Mouse (Mus musculus): ENCODE measurements around the gene Vps52. TPM values are rescaled to one million over a fixed set of nuclear protein-coding genes. Genes with fewer than 3 reads are reported as not detected.

Gene Vps52
- total RNA-seq (2014; rRNA removed) (55.6 and 57.4 TPM in 2 replicates), polyA plus RNA-seq (2015; fragmentation: Nextera tagmentation; extraction: Ambion mirVana) (62.1 and 63.2 TPM in 2 replicates)

GRCm38 (mm10) chr17:33955555-33956214, at the start of gene Vps52, which contains the start of gene Rps18:
TSS of gene Vps52 (plus strand) at chr17:33955812.
TSS of gene Rps18 (minus strand) at chr17:33956001.
- TF ChIP-seq CTCF (IDR thresholded peaks at IDR 0.05; ENCODE audit: low read depth), result peak; percentile 52
- Histone ChIP-seq H3K9ac (replicated peaks; ENCODE audit: low read length) (peak within 1 kb of the TSS; percentile 77), H3K27me3 (ENCODE audit: insufficient read depth, low read length) (no peaks in the 10 kb centered on the region), H3K27ac (peak within 1 kb of the TSS; percentile 90), H3K9me3 (ENCODE audit: low read length) (no peaks in the 10 kb centered on the region), H3K4me1 (ENCODE audit: insufficient read depth, low read length) (peaks cover 11% of the 10 kb centered on the region), H3K4me2 (ENCODE audit: low read depth, low read length) (peak within 1 kb of the TSS; percentile 85), H3K36me3 (ENCODE audit: insufficient read depth, low read length) (peaks cover 32% of the 10 kb centered on the region), H3K4me3 (ENCODE audit: low read length) (peak within 1 kb of the TSS; percentile 56)
- under 1% methylated on average over 50 of the region's 50 CpGs for whole genome bisulfite sequencing
- DNase-seq (ENCODE audit: low spot score) (peak; percentile 98), ATAC-seq (peak; percentile 89)

DNA sequence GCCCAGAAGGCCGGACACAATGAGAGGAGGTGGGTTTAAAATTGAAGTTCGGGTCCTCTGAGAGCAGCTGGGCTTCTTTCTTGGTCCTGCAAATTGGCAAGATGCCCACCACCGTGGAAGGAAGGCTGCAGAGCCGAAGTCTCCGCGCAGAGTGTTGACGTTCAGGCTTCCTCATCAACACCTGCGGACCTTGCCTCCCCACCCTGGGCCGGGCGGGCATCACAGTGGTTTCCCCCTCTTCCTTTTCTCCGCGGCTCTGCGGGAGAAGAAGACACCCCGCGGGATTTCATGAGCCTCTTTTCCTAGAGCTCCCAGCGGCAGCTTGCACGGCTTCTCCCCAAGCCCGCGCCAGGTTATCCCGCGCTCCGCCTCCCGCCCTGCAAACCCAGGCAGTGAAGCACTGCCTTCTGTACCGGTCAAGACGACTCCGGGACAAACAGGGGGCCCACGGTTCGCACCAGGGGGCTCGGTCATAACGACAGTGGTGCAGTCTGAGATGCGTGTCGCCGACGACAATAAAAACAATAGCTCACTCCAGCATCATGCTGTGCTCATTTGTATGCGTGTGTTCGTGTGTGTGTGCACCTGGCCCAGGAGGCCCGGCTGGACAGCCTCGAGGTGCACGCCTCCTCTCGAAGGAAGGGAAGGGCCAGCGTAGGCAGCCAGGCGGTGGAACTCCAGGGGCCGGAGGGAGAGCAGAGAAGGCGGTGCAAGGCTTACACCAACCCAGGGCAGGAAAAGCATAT, 47.1 kb upstream of the Vps52 start:
- peak; percentile 71 for DNase-seq (ENCODE audit: low spot score)
- Histone ChIP-seq H3K9ac (replicated peaks; ENCODE audit: low read length) (peak overlapping the region; percentile 79), H3K4me1 (ENCODE audit: insufficient read depth, low read length) (0 out of 2 replicates have a peak, but pooled peaks cover 6% of the 10 kb centered on the region), H3K27me3 (ENCODE audit: insufficient read depth, low read length) (no peaks in the 10 kb centered on the region), H3K4me2 (ENCODE audit: low read depth, low read length) (peak overlapping the region; percentile 98), H3K9me3 (ENCODE audit: low read length) (no peaks in the 10 kb centered on the region), H3K4me3 (ENCODE audit: low read length) (peak overlapping the region; percentile 71), H3K36me3 (ENCODE audit: insufficient read depth, low read length) (peaks cover 19% of the 10 kb centered on the region), H3K27ac (peak overlapping the region; percentile 95)
- no peak for TF ChIP-seq CTCF (IDR thresholded peaks at IDR 0.05; ENCODE audit: low read depth)
- under 1% methylated on average over 43 of the region's 44 CpGs for WGBS
- peak; percentile 59 for ATAC-seq

DNA sequence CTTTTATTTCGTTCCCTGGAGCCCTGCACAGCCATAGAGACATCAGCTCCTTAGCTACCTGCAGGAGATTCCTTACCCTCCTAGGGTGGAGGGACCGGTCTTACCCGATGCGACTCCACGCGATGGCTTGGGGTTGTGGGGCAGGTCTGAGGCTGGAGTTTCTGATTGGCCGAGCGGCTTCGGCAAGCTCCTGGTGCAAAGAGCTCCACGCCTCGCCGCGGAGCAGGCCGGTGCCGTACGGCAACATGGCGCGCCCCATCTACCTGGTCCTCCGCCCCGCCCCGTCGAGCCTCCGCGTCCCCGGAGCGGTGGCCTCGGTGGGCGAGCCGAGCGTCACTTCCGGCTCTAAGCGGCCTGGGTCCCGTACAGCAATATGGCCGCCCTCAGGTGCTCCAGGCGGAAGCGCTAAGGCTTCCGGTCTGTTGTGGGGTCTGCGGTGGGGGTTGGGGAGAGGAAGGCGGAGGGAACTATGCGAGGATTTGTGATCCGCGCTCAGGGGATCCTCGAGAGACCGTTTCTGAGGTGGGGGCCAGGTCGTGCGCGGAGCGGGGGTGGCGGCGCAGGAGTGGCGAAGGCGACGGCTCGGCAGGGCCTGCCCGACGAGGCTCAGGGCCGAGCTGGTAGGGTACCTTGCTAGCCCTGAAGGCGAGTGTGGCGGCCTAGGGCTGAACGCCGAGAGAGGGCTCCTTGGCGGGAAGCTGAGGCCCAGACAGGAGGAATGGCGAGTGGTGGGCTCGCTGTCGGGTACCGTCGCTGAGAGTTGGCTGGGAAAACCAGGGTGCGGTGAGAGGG, 46.3 kb upstream of the Vps52 start, which contains the start of gene Daxx:
TSS of gene Daxx (plus strand) at position 338 of the 792 bp plus-strand sequence.
- H3K36me3 ChIP-seq (ENCODE audit: insufficient read depth, low read length), result peaks cover 25% of the 10 kb centered on the region
- under 1% methylated on average over 67 of the region's 68 CpGs for WGBS

DNA sequence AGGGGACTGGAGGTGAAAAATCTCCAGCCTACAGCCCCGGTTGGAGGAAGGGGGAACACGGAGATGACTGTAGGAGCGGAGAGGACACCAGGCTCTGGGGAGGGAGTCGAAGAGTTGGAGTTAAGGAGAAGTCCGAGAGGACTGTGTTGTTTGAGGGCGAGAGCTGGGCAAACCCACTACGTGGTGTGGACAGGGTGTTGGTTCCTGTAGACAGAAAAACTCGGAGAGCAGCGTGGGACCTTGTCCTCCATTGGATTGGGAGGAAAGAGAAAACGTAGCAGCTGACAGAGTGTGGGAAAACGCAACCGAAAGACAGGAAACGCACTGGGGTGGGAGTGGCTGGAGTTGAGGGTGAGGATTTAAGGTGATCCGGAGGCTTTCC, 45.8 kb upstream of the Vps52 start:
- no peak for TF ChIP-seq CTCF (IDR thresholded peaks at IDR 0.05; ENCODE audit: low read depth)
- no peaks in the 10 kb centered on the region for H3K9me3 ChIP-seq (ENCODE audit: low read length)
- peak; percentile 35 for DNase-seq (ENCODE audit: low spot score)
- peak; percentile 4; the same call in 1 of the 2 replicates for ATAC-seq
- peaks cover 30% of the 10 kb centered on the region for H3K36me3 ChIP-seq (ENCODE audit: insufficient read depth, low read length)
- H3K4me3 ChIP-seq (ENCODE audit: low read length), result peak overlapping the region; percentile 71
- H3K27ac ChIP-seq, result peak overlapping the region; percentile 95
- peak overlapping the region; percentile 79 for H3K9ac ChIP-seq (replicated peaks; ENCODE audit: low read length)
- H3K4me1 ChIP-seq (ENCODE audit: insufficient read depth, low read length), result 0 out of 2 replicates have a peak, but pooled peaks cover 6% of the 10 kb centered on the region
- WGBS, result 0% methylated on average over 14 of the region's 14 CpGs
- H3K4me2 ChIP-seq (ENCODE audit: low read depth, low read length), result peak overlapping the region; percentile 98
- no peaks in the 10 kb centered on the region for H3K27me3 ChIP-seq (ENCODE audit: insufficient read depth, low read length)

More for the DNA sequence above, 46.3 kb upstream of the Vps52 start, which contains the start of gene Daxx:
- Histone ChIP-seq H3K4me3 (ENCODE audit: low read length) (peak within 1 kb of the TSS; percentile 71), H3K4me1 (ENCODE audit: insufficient read depth, low read length) (0 out of 2 replicates have a peak, but pooled peaks cover 6% of the 10 kb centered on the region), H3K27me3 (ENCODE audit: insufficient read depth, low read length) (no peaks in the 10 kb centered on the region), H3K4me2 (ENCODE audit: low read depth, low read length) (peak within 1 kb of the TSS; percentile 98), H3K9me3 (ENCODE audit: low read length) (no peaks in the 10 kb centered on the region), H3K9ac (replicated peaks; ENCODE audit: low read length) (peak within 1 kb of the TSS; percentile 79), H3K27ac (peak within 1 kb of the TSS; percentile 95)
- no peak for TF ChIP-seq CTCF (IDR thresholded peaks at IDR 0.05; ENCODE audit: low read depth)
- DNase-seq (ENCODE audit: low spot score) (peak; percentile 99), ATAC-seq (peak; percentile 97)

DNA sequence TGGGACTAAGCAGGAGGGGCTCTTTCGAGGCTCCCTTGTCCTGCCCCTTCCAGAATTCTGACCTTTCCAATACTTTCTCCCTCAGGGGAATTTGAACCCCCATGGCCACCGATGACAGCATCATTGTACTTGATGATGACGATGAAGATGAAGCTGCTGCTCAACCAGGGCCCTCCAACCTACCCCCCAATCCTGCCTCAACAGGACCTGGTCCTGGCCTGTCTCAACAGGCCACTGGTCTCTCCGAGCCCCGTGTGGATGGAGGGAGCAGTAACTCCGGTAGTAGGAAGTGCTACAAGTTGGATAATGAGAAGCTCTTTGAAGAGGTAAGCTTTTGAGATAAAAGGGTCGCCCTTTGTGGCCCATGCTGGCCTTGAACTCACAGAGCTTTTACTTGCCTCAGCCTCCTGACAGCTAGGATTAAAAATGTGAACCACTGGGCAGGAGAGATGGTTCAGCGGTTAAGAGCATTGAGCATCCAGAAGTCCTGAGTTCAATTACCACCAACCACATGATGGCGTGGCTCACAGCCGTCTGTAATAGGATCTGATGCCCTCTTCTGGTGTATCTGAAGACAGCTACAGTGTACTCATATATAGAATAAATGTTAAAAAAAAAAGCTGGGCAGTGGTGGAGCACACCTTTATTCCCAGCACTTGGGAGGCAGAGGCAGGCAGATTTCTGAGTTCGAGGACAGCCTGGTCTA, 45.1 kb upstream of the Vps52 start:
- H3K4me1 ChIP-seq (ENCODE audit: insufficient read depth, low read length), result 0 out of 2 replicates have a peak, but pooled peaks cover 6% of the 10 kb centered on the region
- TF ChIP-seq CTCF (IDR thresholded peaks at IDR 0.05; ENCODE audit: low read depth), result peak; percentile 27; the same call in 1 of the 2 replicates
- peak overlapping the region; percentile 79 for H3K9ac ChIP-seq (replicated peaks; ENCODE audit: low read length)
- ATAC-seq (no peak), DNase-seq (ENCODE audit: low spot score) (no peak)
- peak overlapping the region; percentile 95; the same call in 1 of the 2 replicates for H3K27ac ChIP-seq
- H3K27me3 ChIP-seq (ENCODE audit: insufficient read depth, low read length), result no peaks in the 10 kb centered on the region
- peak overlapping the region; percentile 71 for H3K4me3 ChIP-seq (ENCODE audit: low read length)
- H3K36me3 ChIP-seq (ENCODE audit: insufficient read depth, low read length), result peaks cover 30% of the 10 kb centered on the region
- H3K9me3 ChIP-seq (ENCODE audit: low read length), result no peaks in the 10 kb centered on the region
- peak overlapping the region; percentile 98 for H3K4me2 ChIP-seq (ENCODE audit: low read depth, low read length)
- WGBS, result 49% methylated on average over 11 of the region's 11 CpGs
